ENCODE assay signal across 8 mouse cellular contexts in genomic region chr13:52976510-52977220, GRCm38 (mm10). TPM values are rescaled to one million over a fixed set of nuclear protein-coding genes. Genes with fewer than 3 reads are reported as not detected.
A peak's percentile ranks its signal among the peaks of the same experiment; 100 is the strongest.
DNase-seq lines count a peak whose midpoint lies in the region; ATAC-seq and TF ChIP-seq lines count a peak whose summit lies in the region.

No protein-coding gene starts in this region.

- no peaks in the 10 kb centered on the region for H3K36me3 ChIP-seq in liver, adult 2 months (ENCODE audit: control insufficient read depth, insufficient read depth, low read length)
- H3K36me3 ChIP-seq in liver, embryonic 12.5 days, result no peaks in the 10 kb centered on the region
- no peaks in the 10 kb centered on the region for H3K36me3 ChIP-seq in heart, embryonic 14.5 days (ENCODE audit: control insufficient read depth, insufficient read depth, low read length)
- H3K36me3 ChIP-seq in limb, embryonic 13.5 days, result no peaks in the 10 kb centered on the region
- no peaks in the 10 kb centered on the region for H3K36me3 ChIP-seq in neural tube, embryonic 11.5 days (ENCODE audit: control insufficient read depth, insufficient read depth, low read length)

- H3K4me1 ChIP-seq in liver, adult 2 months (ENCODE audit: control insufficient read depth, insufficient read depth, low read length), result peaks cover 27% of the 10 kb centered on the region
- H3K4me1 ChIP-seq in liver, embryonic 12.5 days, result peaks cover 30% of the 10 kb centered on the region
- H3K4me1 ChIP-seq in heart, embryonic 14.5 days (ENCODE audit: control insufficient read depth in 2 of 2, insufficient read depth in 2 of 2, low read length in 2 of 2), result peaks cover 19 to 55% of the 10 kb centered on the region in 2 experiments
- H3K4me1 ChIP-seq in limb, embryonic 13.5 days, result peaks cover 47% of the 10 kb centered on the region
- H3K4me1 ChIP-seq in neural tube, embryonic 11.5 days (ENCODE audit: control insufficient read depth, insufficient read depth, low read length), result peaks cover 18% of the 10 kb centered on the region; the same call in 1 of the 2 replicates

- H3K79me2 ChIP-seq in liver, adult 2 months (ENCODE audit: control insufficient read depth, insufficient read depth, low read length), result peaks cover 26% of the 10 kb centered on the region

- no peak overlapping the region for H3K4me2 ChIP-seq in liver, embryonic 12.5 days
- H3K4me2 ChIP-seq in heart, embryonic 14.5 days (ENCODE audit: low read length), result peak overlapping the region; percentile 99
- peak overlapping the region; percentile 99 for H3K4me2 ChIP-seq in limb, embryonic 13.5 days (replicated peaks)
- H3K4me2 ChIP-seq in neural tube, embryonic 11.5 days (ENCODE audit: low read depth), result peak overlapping the region; percentile 9

- H3K27ac ChIP-seq in liver, adult 2 months (replicated peaks; ENCODE audit: insufficient read depth, low read depth, low read length), result peak overlapping the region; percentile 95
- H3K27ac ChIP-seq in liver, embryonic 12.5 days, result no peak overlapping the region
- peak overlapping the region; percentile 23 to 98 for H3K27ac ChIP-seq in heart, embryonic 14.5 days (replicated peaks in 1 of 2; ENCODE audit: control insufficient read depth in 1 of 2, insufficient read depth in 1 of 2, low read depth in 2 of 2, low read length in 2 of 2)
- no peak overlapping the region; the same call in 1 of the 2 replicates for H3K27ac ChIP-seq in limb, embryonic 13.5 days
- no peak overlapping the region for H3K27ac ChIP-seq in neural tube, embryonic 11.5 days (ENCODE audit: low read depth, low read length)

- no peaks in the 10 kb centered on the region for H3K27me3 ChIP-seq in liver, adult 2 months (ENCODE audit: control insufficient read depth, insufficient read depth, low read length)
- H3K27me3 ChIP-seq in liver, embryonic 12.5 days (replicated peaks), result peaks cover 56% of the 10 kb centered on the region
- H3K27me3 ChIP-seq in heart, embryonic 14.5 days (ENCODE audit: control insufficient read depth, insufficient read depth, low read length), result no peaks in the 10 kb centered on the region
- peaks cover 1% of the 10 kb centered on the region; the same call in 1 of the 2 replicates for H3K27me3 ChIP-seq in limb, embryonic 13.5 days
- H3K27me3 ChIP-seq in neural tube, embryonic 11.5 days (ENCODE audit: control insufficient read depth, insufficient read depth, low read length), result no peaks in the 10 kb centered on the region

- H3K9ac ChIP-seq in liver, adult 2 months (ENCODE audit: low read depth, low read length), result peak overlapping the region; percentile 66
- no peak overlapping the region for H3K9ac ChIP-seq in liver, embryonic 12.5 days
- peak overlapping the region; percentile 97 for H3K9ac ChIP-seq in heart, embryonic 14.5 days (ENCODE audit: low read length)
- H3K9ac ChIP-seq in limb, embryonic 13.5 days, result peak overlapping the region; percentile 45; the same call in 1 of the 2 replicates
- no peak overlapping the region for H3K9ac ChIP-seq in neural tube, embryonic 11.5 days (ENCODE audit: low read length)

- no peak for ATAC-seq in liver, embryonic 12.5 days
- 0 out of 2 replicates have a peak, but pooled peaks have one; percentile 7 for ATAC-seq in common myeloid progenitor, adult 5-6 weeks (replicated peaks; ENCODE audit: low read depth, poor library complexity, severe bottlenecking)
- no peak for ATAC-seq in heart, embryonic 14.5 days (ENCODE audit: insufficient number of reproducible peaks, insufficient read depth, low FRiP score, low read depth)
- no peak for ATAC-seq in limb, embryonic 13.5 days (ENCODE audit: low FRiP score, low read depth)
- no peak for ATAC-seq in neural tube, embryonic 11.5 days (ENCODE audit: insufficient read depth, low FRiP score, low TSS enrichment)

- peak; percentile 92 for DNase-seq in liver, adult 2 months (ENCODE audit: extremely low read depth, low read depth, low spot score)
- no peak for DNase-seq in neural tube, embryonic 11.5 days (ENCODE audit: low spot score)
- no peak for DNase-seq in frontal cortex, postnatal 14 days (ENCODE audit: low spot score in 2 of 2)
- DNase-seq in right cerebral cortex, postnatal 10 days (ENCODE audit: low spot score in 2 of 2), result no peak

- peak overlapping the region; percentile 19; the same call in 1 of the 2 replicates for H3K4me3 ChIP-seq in liver, adult 2 months (ENCODE audit: insufficient read depth, low read depth, low read length)
- no peak overlapping the region for H3K4me3 ChIP-seq in liver, embryonic 12.5 days
- peak overlapping the region; percentile 2 to 98; a peak in 2 of 4 replicates for H3K4me3 ChIP-seq in heart, embryonic 14.5 days (ENCODE audit: control insufficient read depth in 1 of 2, insufficient read depth in 1 of 2, low read depth in 1 of 2, low read length in 2 of 2)
- peak overlapping the region; percentile 10; the same call in 1 of the 2 replicates for H3K4me3 ChIP-seq in limb, embryonic 13.5 days
- no peak overlapping the region for H3K4me3 ChIP-seq in neural tube, embryonic 11.5 days (ENCODE audit: low read depth, low read length)

- no peaks in the 10 kb centered on the region for H3K9me3 ChIP-seq in liver, embryonic 12.5 days (replicated peaks)
- H3K9me3 ChIP-seq in heart, embryonic 14.5 days (ENCODE audit: control insufficient read depth, low read length), result no peaks in the 10 kb centered on the region
- H3K9me3 ChIP-seq in limb, embryonic 13.5 days, result no peaks in the 10 kb centered on the region
- H3K9me3 ChIP-seq in neural tube, embryonic 11.5 days (ENCODE audit: control insufficient read depth, low read length), result no peaks in the 10 kb centered on the region

- TF ChIP-seq POLR2A in liver, adult 2 months (IDR thresholded peaks at IDR 0.05; ENCODE audit: extremely low read depth, insufficient read depth, low read length), result no peak

- WGBS in liver, adult 2 months, result 21% methylated on average over 16 of the region's 16 CpGs
- WGBS in liver, embryonic 12.5 days (ENCODE audit: insufficient replicate concordance), result 61% methylated on average over 16 of the region's 16 CpGs
- 16% methylated on average over 16 of the region's 16 CpGs for WGBS in heart, embryonic 14.5 days
- 18% methylated on average over 16 of the region's 16 CpGs for WGBS in limb, embryonic 13.5 days
- WGBS in neural tube, embryonic 11.5 days, result 26% methylated on average over 16 of the region's 16 CpGs

- no peak for TF ChIP-seq CTCF in liver, adult 2 months (IDR thresholded peaks at IDR 0.05; ENCODE audit: low read depth, low read length)

RNA-seq across cellular contexts. Expression of gene Nfil3, which starts 4.2 kb away (rescaled TPM):
- 6.2 and 10.2 TPM in 2 replicates for total RNA-seq in liver, adult 2 months (2014; rRNA removed)
- polyA plus RNA-seq in liver, adult 2 months (2012; rRNA removed), result 7.9 and 16.2 TPM in 2 replicates
- 5.0 and 5.4 TPM in 2 replicates for polyA plus RNA-seq in liver, embryonic 12.5 days (2016; fragmentation: Nextera tagmentation; extraction: Ambion mirVana)
- total RNA-seq in common myeloid progenitor, adult 5-6 weeks (2017), result 6.5 and 7.1 TPM in 2 replicates
- polyA plus RNA-seq in heart, embryonic 14.5 days (2014; fragmentation: Nextera tagmentation; extraction: Ambion mirVana), result 41.0 and 41.2 TPM in 2 replicates
- polyA plus RNA-seq in limb, embryonic 13.5 days (2015; fragmentation: Nextera tagmentation; extraction: Ambion mirVana), result 23.4 and 26.9 TPM in 2 replicates
- 30.4 TPM in 2 replicates for polyA plus RNA-seq in neural tube, embryonic 11.5 days (2014; fragmentation: Nextera tagmentation; extraction: Ambion mirVana)

RNA-seq across cellular contexts. Expression of gene Auh, which starts 47.2 kb away (rescaled TPM):
- 45.1 and 49.2 TPM in 2 replicates for total RNA-seq in liver, adult 2 months (2014; rRNA removed)
- 28.0 and 33.3 TPM in 2 replicates for polyA plus RNA-seq in liver, adult 2 months (2012; rRNA removed)
- polyA plus RNA-seq in liver, embryonic 12.5 days (2016; fragmentation: Nextera tagmentation; extraction: Ambion mirVana), result 30.1 and 32.6 TPM in 2 replicates
- total RNA-seq in common myeloid progenitor, adult 5-6 weeks (2017), result 35.9 and 38.2 TPM in 2 replicates
- 56.1 and 56.4 TPM in 2 replicates for polyA plus RNA-seq in heart, embryonic 14.5 days (2014; fragmentation: Nextera tagmentation; extraction: Ambion mirVana)
- polyA plus RNA-seq in limb, embryonic 13.5 days (2015; fragmentation: Nextera tagmentation; extraction: Ambion mirVana), result 39.9 and 42.0 TPM in 2 replicates
- polyA plus RNA-seq in neural tube, embryonic 11.5 days (2014; fragmentation: Nextera tagmentation; extraction: Ambion mirVana), result 35.0 and 35.8 TPM in 2 replicates

Comparison
In these comparisons a context has a peak if more than half of its experiments do, and no peak if none do; other contexts are left out.
1. H3K27ac ChIP-seq: peak in liver, adult 2 months (single experiment) and heart, embryonic 14.5 days (2 of 2); none in liver, embryonic 12.5 days (single experiment), limb, embryonic 13.5 days (single experiment) and neural tube, embryonic 11.5 days (single experiment).
2. H3K4me3 ChIP-seq: peak in liver, adult 2 months (single experiment), heart, embryonic 14.5 days (2 of 2) and limb, embryonic 13.5 days (single experiment); none in liver, embryonic 12.5 days (single experiment) and neural tube, embryonic 11.5 days (single experiment).
3. H3K9ac ChIP-seq: peak in liver, adult 2 months (single experiment), heart, embryonic 14.5 days (single experiment) and limb, embryonic 13.5 days (single experiment); none in liver, embryonic 12.5 days (single experiment) and neural tube, embryonic 11.5 days (single experiment).